Mouse (Mus musculus): ENCODE results near the gene Nup107. TPM values are rescaled to one million over a fixed set of nuclear protein-coding genes. Genes with fewer than 3 reads are reported as not detected.
"Not testable (repeated sequence)": the region's sequence is repeated elsewhere in the genome, so short reads cannot be mapped to it uniquely, and the experiment has no call there.

Gene Nup107
- polyA plus RNA-seq, 1 experiment from 2014 or later: 97.7 TPM

DNA sequence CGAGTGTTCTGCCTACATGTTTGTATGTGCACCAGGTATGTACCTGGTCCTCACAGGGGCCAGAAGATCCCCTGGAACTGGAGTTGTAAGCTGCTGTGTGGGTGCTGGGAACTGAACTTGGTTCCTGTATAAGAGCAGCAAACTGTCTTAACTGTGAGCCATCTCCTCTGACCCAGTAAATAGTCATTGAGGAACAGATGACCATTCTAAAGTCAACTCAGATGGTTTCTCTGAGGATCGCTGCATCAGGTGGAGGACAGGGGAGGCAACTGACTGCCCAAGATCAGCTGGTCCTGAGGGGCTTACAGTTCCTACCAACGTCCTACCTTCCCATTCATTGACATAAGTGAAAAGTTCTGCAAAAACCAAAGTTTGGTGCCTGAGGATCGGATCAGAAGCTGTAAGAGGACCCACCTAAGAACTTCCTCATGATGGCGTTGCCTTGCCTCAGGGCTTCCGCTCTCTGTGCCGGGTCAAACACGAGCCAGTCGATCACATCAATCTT lies 31.6 kb downstream of the Nup107 start:
- peaks cover 96% of the 10 kb centered on the region for H3K36me3 ChIP-seq
- no peaks in the 10 kb centered on the region for H3K9me3 ChIP-seq
- H3K27ac ChIP-seq: no peak overlapping the region
- H3K27me3 ChIP-seq: no peaks in the 10 kb centered on the region
- H3K9ac ChIP-seq (replicated peaks): no peak overlapping the region
- 95% methylated on average over 9 of the region's 9 CpGs for WGBS
- no peak overlapping the region for H3K4me3 ChIP-seq (replicated peaks)
- no peaks in the 10 kb centered on the region for H3K4me1 ChIP-seq (replicated peaks)
- no peak for ATAC-seq (ENCODE audit: insufficient number of reproducible peaks, insufficient read depth, low FRiP score, low TSS enrichment, low read depth)
- H3K4me2 ChIP-seq: no peak overlapping the region

GRCm38 (mm10) chr10:117759844-117760630 lies 32.5 kb downstream of the Nup107 start:
- H3K4me1 ChIP-seq (replicated peaks): no peaks in the 10 kb centered on the region
- no peak overlapping the region for H3K27ac ChIP-seq
- no peaks in the 10 kb centered on the region for H3K27me3 ChIP-seq
- H3K4me2 ChIP-seq: no peak overlapping the region
- H3K36me3 ChIP-seq: peaks cover 96% of the 10 kb centered on the region
- no peaks in the 10 kb centered on the region for H3K9me3 ChIP-seq
- no peak overlapping the region for H3K4me3 ChIP-seq (replicated peaks)
- no peak overlapping the region for H3K9ac ChIP-seq (replicated peaks)
- WGBS: 94% methylated on average over 10 of the region's 10 CpGs
- ATAC-seq (ENCODE audit: insufficient number of reproducible peaks, insufficient read depth, low FRiP score, low TSS enrichment, low read depth): no peak

GRCm38 (mm10) chr10:117758749-117759727 lies 33.5 kb downstream of the Nup107 start:
- no peak overlapping the region for H3K27ac ChIP-seq
- no peaks in the 10 kb centered on the region for H3K4me1 ChIP-seq (replicated peaks)
- no peak overlapping the region for H3K9ac ChIP-seq (replicated peaks)
- H3K4me3 ChIP-seq (replicated peaks): no peak overlapping the region
- H3K9me3 ChIP-seq: no peaks in the 10 kb centered on the region
- 91% methylated on average over 18 of the region's 18 CpGs for WGBS
- H3K4me2 ChIP-seq: no peak overlapping the region
- ATAC-seq (ENCODE audit: insufficient number of reproducible peaks, insufficient read depth, low FRiP score, low TSS enrichment, low read depth): no peak
- H3K36me3 ChIP-seq: peaks cover 97% of the 10 kb centered on the region
- no peaks in the 10 kb centered on the region for H3K27me3 ChIP-seq

GRCm38 (mm10) chr10:117758344-117758743 lies 34.2 kb downstream of the Nup107 start:
- H3K4me3 ChIP-seq (replicated peaks); H3K9ac ChIP-seq (replicated peaks); ATAC-seq (ENCODE audit: insufficient number of reproducible peaks, insufficient read depth, low FRiP score, low TSS enrichment, low read depth); H3K27me3 ChIP-seq; H3K27ac ChIP-seq; H3K4me1 ChIP-seq (replicated peaks); H3K4me2 ChIP-seq; H3K9me3 ChIP-seq: not testable (repeated sequence)
- 97% methylated on average over 3 of the region's 3 CpGs for WGBS
- peaks cover 92% of the 10 kb centered on the region for H3K36me3 ChIP-seq

GRCm38 (mm10) chr10:117757796-117758342 lies 34.6 kb downstream of the Nup107 start:
- no peak overlapping the region for H3K4me3 ChIP-seq (replicated peaks)
- 94% methylated on average over 7 of the region's 7 CpGs for whole genome bisulfite sequencing
- H3K4me2 ChIP-seq: no peak overlapping the region
- H3K27ac ChIP-seq: no peak overlapping the region
- ATAC-seq (ENCODE audit: insufficient number of reproducible peaks, insufficient read depth, low FRiP score, low TSS enrichment, low read depth): no peak
- H3K9me3 ChIP-seq: no peaks in the 10 kb centered on the region
- no peaks in the 10 kb centered on the region for H3K27me3 ChIP-seq
- H3K36me3 ChIP-seq: peaks cover 93% of the 10 kb centered on the region
- no peaks in the 10 kb centered on the region for H3K4me1 ChIP-seq (replicated peaks)
- H3K9ac ChIP-seq (replicated peaks): no peak overlapping the region

- 97% methylated on average over 1 of the region's 1 CpGs for WGBS
Measured at GRCm38 (mm10) chr10:117757259-117757658, 35.2 kb downstream of the Nup107 start.

GRCm38 (mm10) chr10:117756784-117757183 lies 35.7 kb downstream of the Nup107 start:
- Histone ChIP-seq H3K4me2 (no peak overlapping the region), H3K4me3 (replicated peaks) (no peak overlapping the region), H3K27me3 (no peaks in the 10 kb centered on the region), H3K36me3 (peaks cover 93% of the 10 kb centered on the region), H3K9ac (replicated peaks) (no peak overlapping the region), H3K4me1 (replicated peaks) (no peaks in the 10 kb centered on the region), H3K27ac (no peak overlapping the region), H3K9me3 (no peaks in the 10 kb centered on the region)
- ATAC-seq (ENCODE audit: insufficient number of reproducible peaks, insufficient read depth, low FRiP score, low TSS enrichment, low read depth): no peak
- WGBS: 89% methylated on average over 5 of the region's 5 CpGs

More at GRCm38 (mm10) chr10:117757259-117757658, 35.2 kb downstream of the Nup107 start:
- Histone ChIP-seq H3K9ac (replicated peaks) (no peak overlapping the region), H3K4me2 (no peak overlapping the region), H3K4me3 (replicated peaks) (no peak overlapping the region), H3K36me3 (peaks cover 93% of the 10 kb centered on the region), H3K4me1 (replicated peaks) (no peaks in the 10 kb centered on the region), H3K27ac (no peak overlapping the region), H3K27me3 (no peaks in the 10 kb centered on the region), H3K9me3 (no peaks in the 10 kb centered on the region)
- ATAC-seq (ENCODE audit: insufficient number of reproducible peaks, insufficient read depth, low FRiP score, low TSS enrichment, low read depth): no peak

DNA sequence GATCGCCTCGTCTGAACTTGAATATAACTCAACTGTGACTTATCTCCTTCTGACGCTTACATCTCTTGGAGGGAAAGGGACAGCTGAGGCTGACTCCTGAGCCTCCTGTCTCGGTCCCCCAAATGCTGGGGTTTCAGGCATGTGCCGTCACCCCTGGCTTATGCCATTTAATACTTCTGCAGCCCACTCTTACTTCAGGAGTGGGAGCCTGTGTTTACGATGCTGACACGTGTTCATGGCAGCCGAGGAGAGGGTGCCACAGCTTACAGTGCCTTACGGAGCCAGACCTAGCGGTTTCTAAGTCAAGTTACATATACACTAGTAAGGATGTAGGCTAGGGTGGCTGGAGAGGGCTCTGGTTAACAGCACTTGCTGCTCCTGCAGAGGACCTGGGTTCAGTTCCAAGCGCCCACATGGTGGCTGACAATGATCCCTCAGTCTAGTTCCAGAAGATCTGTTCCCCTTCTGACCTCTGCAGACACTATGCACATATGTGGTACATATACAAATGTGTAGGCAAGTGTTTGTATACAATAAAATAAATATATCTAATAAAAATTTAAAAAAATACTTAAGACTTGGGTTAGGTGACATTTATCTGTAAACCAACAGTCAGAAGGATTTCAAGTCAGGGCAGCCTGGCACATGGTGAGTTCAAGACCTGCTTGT lies 36.6 kb downstream of the Nup107 start:
- no peaks in the 10 kb centered on the region for H3K9me3 ChIP-seq
- H3K27ac ChIP-seq: no peak overlapping the region
- H3K4me3 ChIP-seq (replicated peaks): no peak overlapping the region
- no peak overlapping the region for H3K4me2 ChIP-seq
- H3K4me1 ChIP-seq (replicated peaks): no peaks in the 10 kb centered on the region
- ATAC-seq (ENCODE audit: insufficient number of reproducible peaks, insufficient read depth, low FRiP score, low TSS enrichment, low read depth): no peak
- H3K27me3 ChIP-seq: no peaks in the 10 kb centered on the region
- WGBS: 93% methylated on average over 11 of the region's 11 CpGs
- H3K36me3 ChIP-seq: peaks cover 93% of the 10 kb centered on the region
- no peak overlapping the region for H3K9ac ChIP-seq (replicated peaks)

DNA sequence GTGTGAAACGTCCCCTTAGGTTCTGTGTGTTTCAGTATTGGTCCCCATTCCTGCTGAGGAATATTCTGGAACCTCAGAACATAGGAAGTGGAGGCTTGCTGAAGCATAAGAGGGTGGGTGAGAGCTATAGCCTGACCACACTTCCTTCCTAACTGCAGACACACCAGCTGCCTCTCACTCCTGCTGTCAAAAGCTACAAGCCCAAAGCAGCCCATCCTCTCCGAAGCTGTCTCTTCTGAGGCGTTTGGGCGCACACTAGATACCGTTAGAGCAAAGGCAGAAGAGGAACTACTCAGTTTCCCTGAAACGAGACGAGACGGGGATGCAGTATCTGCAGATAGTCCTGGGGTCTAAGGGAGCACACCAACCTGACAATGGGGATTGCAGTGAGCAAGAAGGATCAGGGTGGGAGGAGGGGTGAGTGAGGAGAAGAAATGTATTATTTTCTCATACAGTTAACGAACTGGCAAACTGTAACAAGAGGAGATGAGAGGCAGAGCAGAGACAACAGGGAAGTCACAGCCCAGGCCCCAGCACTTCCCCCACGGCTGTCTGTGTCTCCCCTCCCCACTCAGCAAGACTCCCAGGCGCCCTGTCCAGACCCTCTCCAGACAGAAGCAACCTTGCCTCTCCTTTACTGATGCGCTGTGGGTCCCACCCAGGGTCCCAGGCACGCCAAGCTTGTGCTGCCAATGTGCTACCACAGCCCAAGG lies 37.3 kb downstream of the Nup107 start:
- no peaks in the 10 kb centered on the region for H3K4me1 ChIP-seq (replicated peaks)
- no peak for ATAC-seq (ENCODE audit: insufficient number of reproducible peaks, insufficient read depth, low FRiP score, low TSS enrichment, low read depth)
- no peak overlapping the region for H3K4me3 ChIP-seq (replicated peaks)
- H3K9ac ChIP-seq (replicated peaks): no peak overlapping the region
- no peak overlapping the region for H3K27ac ChIP-seq
- H3K4me2 ChIP-seq: no peak overlapping the region
- H3K9me3 ChIP-seq: no peaks in the 10 kb centered on the region
- peaks cover 91% of the 10 kb centered on the region for H3K36me3 ChIP-seq
- WGBS: 91% methylated on average over 13 of the region's 13 CpGs
- no peaks in the 10 kb centered on the region for H3K27me3 ChIP-seq

GRCm38 (mm10) chr10:117754609-117754940 lies 37.9 kb downstream of the Nup107 start:
- 97% methylated on average over 7 of the region's 7 CpGs for WGBS
- Histone ChIP-seq H3K4me3 (replicated peaks) (no peak overlapping the region), H3K36me3 (peaks cover 91% of the 10 kb centered on the region), H3K4me1 (replicated peaks) (no peaks in the 10 kb centered on the region), H3K27me3 (no peaks in the 10 kb centered on the region), H3K27ac (no peak overlapping the region), H3K4me2 (no peak overlapping the region), H3K9ac (replicated peaks) (no peak overlapping the region), H3K9me3 (no peaks in the 10 kb centered on the region)
- no peak for ATAC-seq (ENCODE audit: insufficient number of reproducible peaks, insufficient read depth, low FRiP score, low TSS enrichment, low read depth)
